Mouse (Mus musculus) colon, adult 2 months (tissue): Measurements from ENCODE around the gene Zfp217. TPM values are rescaled to one million over a fixed set of nuclear protein-coding genes. Genes with fewer than 3 reads are reported as not detected.

ENCODE experiments used
- polyA plus RNA-seq: library from polyadenylated mRNA; depleted of rRNA; stranded (reverse); fragments of >200 nt; gene quantifications from 2 replicates; pipeline ENCODE4 v1.2.3, GENCODE M21; 2012; rRNA removed

Gene Zfp217
- 18.7 and 18.8 TPM in 2 replicates for polyA plus RNA-seq

GRCm38 (mm10) chr2:170147661-170148153 is at the start of gene Zfp217:
Zfp217 (minus strand) TSS chr2:170148103.

